Mouse (Mus musculus) forebrain, embryonic 15.5 days (tissue): Measurements from ENCODE around the gene Rad54l. TPM values are rescaled to one million over a fixed set of nuclear protein-coding genes. Genes with fewer than 3 reads are reported as not detected.

ENCODE experiments used
- ATAC-seq: fragments of 200-750 bp; cut with Nextera tagmentation; replicated peaks from 2 replicates; pipeline ENCODE4 v1.8.0; 2017; ENCODE audit warnings: mild to moderate bottlenecking, moderate TSS enrichment, moderate library complexity
- H3K27ac ChIP-seq: fragments of 300-500 bp; sonication (generic); replicated peaks from 2 replicates; pipeline ENCODE4 v1.5.1; 2015; ENCODE audit warnings: mild to moderate bottlenecking, inconsistent platforms
- H3K27me3 ChIP-seq: fragments of 300-500 bp; sonication (generic); 2 replicates; pipeline ENCODE4 v1.6.1; 2015; ENCODE audit warnings: inconsistent platforms
- H3K36me3 ChIP-seq: fragments of 300-500 bp; sonication (generic); 2 replicates; pipeline ENCODE4 v1.6.1; 2015; ENCODE audit warnings: mild to moderate bottlenecking, inconsistent platforms
- H3K4me1 ChIP-seq: fragments of 300-500 bp; sonication (generic); 2 replicates; pipeline ENCODE4 v1.6.1; 2015; ENCODE audit warnings: inconsistent platforms
- H3K4me2 ChIP-seq: fragments of 300-500 bp; sonication (generic); replicated peaks from 2 replicates; pipeline ENCODE4 v1.6.1; 2015; ENCODE audit warnings: mild to moderate bottlenecking, inconsistent platforms
- H3K4me3 ChIP-seq: fragments of 300-500 bp; sonication (generic); 2 replicates; pipeline ENCODE4 v1.5.1; 2015; ENCODE audit warnings: mild to moderate bottlenecking, inconsistent platforms
- H3K9ac ChIP-seq: fragments of 300-500 bp; sonication (generic); replicated peaks from 2 replicates; pipeline ENCODE4 v1.6.1; 2015; ENCODE audit warnings: mild to moderate bottlenecking, inconsistent platforms
- H3K9me3 ChIP-seq: fragments of 300-500 bp; sonication (generic); 2 replicates; pipeline ENCODE4 v1.6.1; 2016; ENCODE audit warnings: inconsistent platforms
- WGBS: fragments of 180-500 bp; shearing (Covaris S2); methylation state at CpG from one replicate; pipeline ENCODE4 v1.1.7; 2015; ENCODE audit warnings: mixed read lengths; 5-methylcytosine and 5-hydroxymethylcytosine counted together
- polyA plus RNA-seq: library from polyadenylated mRNA; unstranded; fragments of >200 nt; fragmentation: Nextera tagmentation; extraction: Ambion mirVana; gene quantifications from 2 replicates; pipeline ENCODE4 v1.2.1, GENCODE M21; 2015

Rad54l gene
- polyA plus RNA-seq, 1 experiment from 2014 or later: 21.2 TPM

GRCm38 (mm10) chr4:116077240-116078095 is 46.0 kb downstream of the Rad54l start:
- 65% methylated on average over 3 of the region's 3 CpGs for WGBS
- no peak for ATAC-seq
- H3K27ac ChIP-seq: no peak overlapping the region

GRCm38 (mm10) chr4:116076369-116077231 is 46.9 kb downstream of the Rad54l start:
- Histone ChIP-seq H3K9ac (peak overlapping the region; percentile 98), H3K4me2 (peak overlapping the region; percentile 74), H3K4me3 (peak overlapping the region; percentile 96), H3K9me3 (no peaks in the 10 kb centered on the region), H3K4me1 (peaks cover 35% of the 10 kb centered on the region), H3K27ac (peak overlapping the region; percentile 96), H3K27me3 (no peaks in the 10 kb centered on the region), H3K36me3 (peaks cover 20% of the 10 kb centered on the region)
- WGBS: 2% methylated on average over 37 of the region's 37 CpGs
- ATAC-seq: peak; percentile 3; the same call in 1 of the 2 replicates

More at GRCm38 (mm10) chr4:116077240-116078095, 46.0 kb downstream of the Rad54l start:
- no peaks in the 10 kb centered on the region for H3K9me3 ChIP-seq
- peak overlapping the region; percentile 98 for H3K9ac ChIP-seq
- H3K4me1 ChIP-seq: peaks cover 35% of the 10 kb centered on the region
- peak overlapping the region; percentile 96 for H3K4me3 ChIP-seq
- no peaks in the 10 kb centered on the region for H3K27me3 ChIP-seq
- peaks cover 29% of the 10 kb centered on the region for H3K36me3 ChIP-seq
- H3K4me2 ChIP-seq: peak overlapping the region; percentile 74

DNA sequence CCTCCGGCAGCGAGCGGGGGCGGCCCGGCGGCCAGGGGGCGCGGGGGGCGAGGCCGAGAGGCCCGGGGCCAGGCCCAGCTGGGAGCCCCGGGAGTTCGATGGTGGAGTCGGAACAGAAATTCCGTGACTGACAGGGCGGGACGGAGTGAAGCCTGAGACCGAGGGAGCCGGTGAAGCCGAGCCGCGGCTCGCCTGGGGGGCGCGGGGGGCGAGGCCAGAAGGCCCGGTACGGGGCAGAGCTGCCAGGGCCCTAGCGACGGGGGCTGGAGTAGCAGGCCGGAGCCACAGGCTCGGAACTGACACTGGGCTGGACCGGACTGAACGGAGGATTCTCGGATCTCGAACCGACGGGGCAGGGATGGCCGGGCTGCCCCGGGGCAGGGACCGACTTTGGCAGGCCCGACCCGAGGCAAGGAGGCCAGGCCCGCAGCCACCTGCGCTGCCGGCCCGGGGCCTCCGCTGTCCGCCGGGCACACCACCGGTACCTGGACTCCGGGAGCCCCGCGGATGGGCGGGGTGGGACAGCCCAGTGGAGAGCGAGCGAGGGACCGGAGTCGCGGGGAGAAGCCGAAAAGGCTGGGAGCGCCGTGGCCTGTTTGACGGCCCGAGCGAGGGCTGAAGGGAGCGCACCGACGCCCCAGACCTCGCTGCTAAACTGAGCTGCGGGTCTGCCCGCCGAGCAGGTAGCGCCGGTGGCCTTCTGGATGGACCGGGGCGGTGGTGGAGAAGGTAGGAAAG is 47.7 kb downstream of the Rad54l start:
- Histone ChIP-seq H3K27me3 (no peaks in the 10 kb centered on the region), H3K9ac (peak overlapping the region; percentile 98), H3K4me2 (peak overlapping the region; percentile 74), H3K36me3 (peaks cover 12% of the 10 kb centered on the region), H3K4me1 (peaks cover 35% of the 10 kb centered on the region), H3K4me3 (peak overlapping the region; percentile 96), H3K27ac (peak overlapping the region; percentile 96), H3K9me3 (no peaks in the 10 kb centered on the region)
- under 1% methylated on average over 77 of the region's 77 CpGs for WGBS
- ATAC-seq: peak; percentile 75

GRCm38 (mm10) chr4:116074861-116075620 is 48.4 kb downstream of the Rad54l start, which contains the start of the genes Uqcrh and Lrrc41:
Uqcrh (minus strand) TSS chr4:116075071.
Lrrc41 (plus strand) TSS chr4:116075269.
- Histone ChIP-seq H3K9me3 (no peaks in the 10 kb centered on the region), H3K36me3 (peaks cover 7% of the 10 kb centered on the region; the same call in 1 of the 2 replicates), H3K27ac (peak within 1 kb of the TSS; percentile 96), H3K4me2 (peak within 1 kb of the TSS; percentile 74), H3K27me3 (no peaks in the 10 kb centered on the region), H3K9ac (peak within 1 kb of the TSS; percentile 98), H3K4me3 (peak within 1 kb of the TSS; percentile 96), H3K4me1 (peaks cover 35% of the 10 kb centered on the region)
- WGBS: under 1% methylated on average over 54 of the region's 55 CpGs
- ATAC-seq: peak; percentile 94

- Histone ChIP-seq H3K4me2 (peak overlapping the region; percentile 74), H3K4me3 (peak overlapping the region; percentile 96), H3K27ac (peak overlapping the region; percentile 96; the same call in 1 of the 2 replicates), H3K36me3 (peaks cover 9% of the 10 kb centered on the region), H3K27me3 (no peaks in the 10 kb centered on the region), H3K9me3 (no peaks in the 10 kb centered on the region), H3K9ac (peak overlapping the region; percentile 98), H3K4me1 (peaks cover 35% of the 10 kb centered on the region)
- WGBS: 1% methylated on average over 8 of the region's 8 CpGs
- ATAC-seq: no peak
Measured at GRCm38 (mm10) chr4:116074145-116074675, 49.3 kb downstream of the Rad54l start.

DNA sequence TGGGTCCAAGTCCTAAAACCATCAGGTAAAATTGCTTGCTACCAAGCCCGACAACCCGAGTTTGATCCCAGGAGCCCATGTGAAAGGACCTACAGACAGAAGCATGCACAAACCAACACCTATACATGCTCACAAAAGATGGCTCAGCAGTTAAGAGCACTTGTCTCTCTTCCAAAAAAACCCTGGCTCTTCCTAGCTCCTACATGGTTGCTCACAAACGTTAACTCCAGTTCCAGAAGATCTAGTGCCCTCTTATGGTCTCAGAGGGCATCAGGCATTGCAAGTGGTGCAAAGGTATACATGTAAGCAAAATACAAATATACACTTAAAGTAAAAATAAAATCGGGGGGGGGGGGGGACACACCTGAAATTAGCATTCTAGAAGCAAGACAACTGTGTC is 50.3 kb downstream of the Rad54l start:
- H3K9ac ChIP-seq: no peak overlapping the region
- ATAC-seq: no peak
- H3K27me3 ChIP-seq: no peaks in the 10 kb centered on the region
- 49% methylated on average over 4 of the region's 4 CpGs for WGBS
- peaks cover 19% of the 10 kb centered on the region for H3K36me3 ChIP-seq
- H3K4me3 ChIP-seq: 0 out of 2 replicates have a peak overlapping the region, but pooled peaks have one; percentile 3
- H3K4me2 ChIP-seq: peak overlapping the region; percentile 14; the same call in 1 of the 2 replicates
- H3K27ac ChIP-seq: no peak overlapping the region
- H3K4me1 ChIP-seq: peaks cover 35% of the 10 kb centered on the region
- no peaks in the 10 kb centered on the region for H3K9me3 ChIP-seq

DNA sequence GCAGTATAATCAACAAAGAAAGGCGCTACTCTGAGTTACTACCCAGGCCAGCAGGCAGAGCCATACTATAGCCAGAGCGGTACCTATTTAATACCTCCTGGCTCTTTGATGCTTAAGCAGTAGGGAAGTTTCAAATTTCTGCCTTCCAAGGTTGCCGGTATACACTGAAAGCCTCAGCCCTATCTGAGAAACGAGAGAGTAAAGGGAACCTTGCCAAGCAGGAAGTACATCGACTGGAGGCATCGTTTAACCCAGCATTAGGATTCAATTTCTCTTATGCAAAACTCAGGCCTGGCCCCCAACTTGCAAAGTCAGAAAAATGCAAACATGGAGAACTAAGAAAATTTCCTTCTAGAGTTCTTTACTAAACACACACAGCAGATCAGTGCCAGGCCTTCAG is 53.4 kb downstream of the Rad54l start:
- no peak overlapping the region for H3K9ac ChIP-seq
- 86% methylated on average over 6 of the region's 6 CpGs for WGBS
- H3K27me3 ChIP-seq: no peaks in the 10 kb centered on the region
- no peak for ATAC-seq
- H3K9me3 ChIP-seq: no peaks in the 10 kb centered on the region
- no peak overlapping the region for H3K4me3 ChIP-seq
- H3K36me3 ChIP-seq: peaks cover 42% of the 10 kb centered on the region
- H3K4me2 ChIP-seq: no peak overlapping the region
- H3K27ac ChIP-seq: no peak overlapping the region
- peaks cover 18% of the 10 kb centered on the region for H3K4me1 ChIP-seq

DNA sequence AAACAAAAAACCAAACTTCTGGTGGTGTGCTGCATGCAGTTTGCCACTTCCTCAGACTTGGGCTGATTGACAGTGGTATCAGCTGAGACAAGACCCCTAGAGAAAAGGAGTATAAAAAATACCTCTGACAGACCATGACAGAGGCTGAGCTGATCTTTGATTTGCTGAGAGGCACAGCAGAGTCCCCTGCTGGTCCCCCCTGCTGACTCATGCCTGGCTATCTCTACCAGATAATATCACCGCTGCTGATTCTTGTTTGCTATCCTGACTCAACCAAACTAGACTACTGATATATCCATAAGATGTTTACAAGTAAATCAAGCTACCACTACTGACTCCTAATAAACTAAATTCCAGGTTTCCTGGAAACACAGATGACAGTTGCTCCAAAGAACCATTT is 59.6 kb downstream of the Rad54l start:
- no peaks in the 10 kb centered on the region for H3K9me3 ChIP-seq
- no peak for ATAC-seq
- H3K4me3 ChIP-seq: no peak overlapping the region
- WGBS: 58% methylated on average over 1 of the region's 1 CpGs
- no peak overlapping the region for H3K27ac ChIP-seq
- H3K36me3 ChIP-seq: peaks cover 30% of the 10 kb centered on the region
- H3K4me2 ChIP-seq: no peak overlapping the region
- no peaks in the 10 kb centered on the region for H3K27me3 ChIP-seq
- H3K4me1 ChIP-seq: no peaks in the 10 kb centered on the region
- no peak overlapping the region for H3K9ac ChIP-seq

DNA sequence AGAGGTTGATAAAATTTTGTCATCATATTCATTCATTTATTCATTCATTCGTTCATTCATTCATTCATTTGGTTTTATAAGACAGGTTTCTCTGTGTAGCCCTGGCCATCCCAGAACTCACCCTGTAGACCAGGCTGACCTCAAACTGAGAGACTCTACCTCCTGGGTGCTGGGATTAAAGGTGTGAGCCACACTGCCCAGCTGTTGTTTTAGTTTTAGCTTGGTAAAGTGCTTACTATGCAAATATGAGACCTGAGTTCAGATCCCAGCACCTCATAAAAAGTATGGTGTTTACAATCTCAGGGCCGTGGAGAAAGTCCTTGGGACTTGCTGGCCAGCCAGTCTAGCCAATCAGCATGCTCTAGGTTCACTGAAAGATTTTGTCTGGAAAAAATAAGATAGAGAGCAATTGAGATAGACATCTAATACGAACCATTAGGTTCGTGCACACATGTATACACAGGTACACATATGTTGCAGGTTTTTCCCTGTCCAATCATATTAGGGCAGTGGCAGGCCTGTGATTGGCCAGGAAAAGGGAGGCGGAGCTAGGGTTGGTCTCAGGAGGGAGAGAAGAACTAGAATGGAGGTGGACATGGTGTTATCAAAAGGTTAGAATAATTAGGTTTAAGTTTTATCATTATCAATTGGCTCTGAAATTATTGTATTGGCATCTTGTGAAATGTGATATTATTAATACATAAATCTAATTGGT is 64.3 kb downstream of the Rad54l start:
- no peak for ATAC-seq
- Histone ChIP-seq H3K27me3 (no peaks in the 10 kb centered on the region), H3K4me2 (no peak overlapping the region), H3K4me3 (no peak overlapping the region), H3K9me3 (no peaks in the 10 kb centered on the region), H3K9ac (no peak overlapping the region), H3K4me1 (no peaks in the 10 kb centered on the region), H3K36me3 (no peaks in the 10 kb centered on the region), H3K27ac (no peak overlapping the region)
- WGBS: 85% methylated on average over 5 of the region's 5 CpGs

DNA sequence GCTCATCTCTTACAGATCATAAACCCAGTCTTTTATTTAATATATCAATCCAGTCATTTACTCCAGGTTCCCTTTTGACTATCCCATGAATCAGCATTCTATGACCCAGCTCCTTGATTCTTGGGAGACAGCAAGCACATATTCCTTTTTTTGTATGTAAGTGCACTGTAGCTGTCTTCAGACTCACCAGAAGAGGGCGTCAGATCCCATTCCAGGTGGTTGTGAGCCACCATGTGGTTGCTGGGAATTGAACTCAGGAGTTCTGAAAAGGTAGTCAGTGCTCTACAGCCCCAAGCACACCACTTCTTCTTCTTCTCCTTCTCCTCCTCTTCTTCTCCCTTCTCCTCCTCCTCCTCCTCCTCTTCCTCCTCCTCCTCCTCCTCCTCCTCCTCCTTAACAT is 65.9 kb downstream of the Rad54l start:
- H3K27me3 ChIP-seq: no peaks in the 10 kb centered on the region
- no peak overlapping the region for H3K4me2 ChIP-seq
- H3K27ac ChIP-seq: no peak overlapping the region
- 10% methylated on average over 1 of the region's 1 CpGs for WGBS
- H3K4me3 ChIP-seq: no peak overlapping the region
- no peaks in the 10 kb centered on the region for H3K9me3 ChIP-seq
- H3K36me3 ChIP-seq: no peaks in the 10 kb centered on the region
- no peak overlapping the region for H3K9ac ChIP-seq
- H3K4me1 ChIP-seq: peaks cover 7% of the 10 kb centered on the region
- no peak for ATAC-seq
